Mouse (Mus musculus): ENCODE measurements at regions not wholly inside any gene's neighbourhood (a gene's known extent, or its start where the extent isn't known, plus 50 kb on each side); places are given as distances from the start of the nearest gene placed in this dataset.

DNA sequence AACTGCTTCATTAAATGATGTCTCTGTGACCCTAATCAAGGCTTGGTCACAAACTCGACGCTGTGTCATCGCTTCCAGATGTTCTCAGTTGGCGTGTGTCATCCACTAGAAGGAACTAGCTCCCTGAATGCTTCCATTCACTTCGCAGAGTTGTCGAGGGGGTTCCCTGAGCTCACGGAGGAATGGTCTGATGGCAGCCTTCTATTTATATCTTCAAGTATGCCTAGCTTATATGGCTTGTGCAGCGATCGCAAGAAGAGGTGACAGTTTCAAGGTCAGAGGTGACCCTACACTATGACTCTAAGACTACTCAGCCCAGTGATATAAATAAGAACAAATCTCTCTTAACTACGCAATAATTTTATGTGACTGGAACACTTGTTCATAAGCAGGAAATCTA lies 126.3 kb downstream of the Nr4a2 start:
- DNase-seq (ENCODE audit: low spot score): peak; percentile 18

DNA sequence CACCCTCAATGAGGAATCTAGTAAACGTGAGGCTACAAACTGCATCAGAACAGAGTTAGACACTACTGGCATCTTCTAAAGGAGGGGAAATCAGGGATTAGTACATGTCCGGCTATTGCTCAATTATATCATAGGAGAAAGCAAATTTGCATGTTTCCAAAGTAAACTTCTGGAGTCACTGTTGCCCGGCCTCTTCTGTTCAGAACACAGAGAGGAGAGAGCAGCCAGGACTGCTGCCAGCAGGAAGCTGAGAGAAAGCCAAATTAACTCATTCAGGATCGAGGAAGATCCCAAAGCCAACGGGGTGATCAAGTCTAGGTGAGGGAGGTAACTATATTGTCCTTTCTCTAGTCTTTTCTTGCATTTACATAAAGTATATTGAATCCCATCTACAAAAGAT lies 131.0 kb downstream of the Nr4a2 start:
- no peak for DNase-seq (ENCODE audit: low spot score)

DNA sequence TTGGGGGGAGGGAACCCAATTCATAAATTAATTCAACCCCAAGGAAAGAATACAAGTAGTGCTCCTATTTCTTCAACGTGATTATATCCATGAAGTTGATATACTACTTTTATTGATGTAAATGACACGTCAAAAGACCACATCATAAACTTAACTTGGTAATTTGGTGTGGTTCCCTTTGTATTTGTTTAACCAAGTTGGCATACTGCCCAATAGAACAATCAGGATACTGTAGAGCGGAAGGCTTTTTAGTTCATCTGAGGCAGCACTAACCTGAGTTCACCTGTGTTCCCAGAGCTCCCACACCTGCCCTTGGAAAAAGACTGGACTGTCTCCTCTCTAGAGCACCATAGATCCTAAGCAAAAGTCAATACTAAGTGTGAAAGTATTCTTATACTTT lies 132.0 kb downstream of the Nr4a2 start:
- no peak for DNase-seq (ENCODE audit: low spot score)

DNA sequence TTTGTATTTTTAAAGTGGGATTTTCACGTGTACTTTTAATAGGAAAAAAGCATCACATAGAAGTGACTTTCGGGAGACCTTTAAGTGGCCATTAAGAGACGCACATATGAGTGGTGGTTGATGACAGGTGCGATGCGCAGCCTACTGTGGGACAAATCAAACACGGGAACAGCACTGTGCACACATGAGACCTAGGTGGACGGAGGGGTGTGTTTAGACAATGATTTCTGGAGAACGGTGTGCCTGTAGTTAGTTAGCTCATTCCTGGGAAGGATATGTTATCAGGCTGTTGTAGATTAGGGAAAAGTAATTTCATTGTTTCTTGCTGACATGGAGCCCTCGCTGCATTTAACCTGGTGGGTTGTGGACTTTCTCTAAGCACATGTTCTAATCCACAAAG lies 133.0 kb downstream of the Nr4a2 start:
- DNase-seq (ENCODE audit: low spot score): no peak

DNA sequence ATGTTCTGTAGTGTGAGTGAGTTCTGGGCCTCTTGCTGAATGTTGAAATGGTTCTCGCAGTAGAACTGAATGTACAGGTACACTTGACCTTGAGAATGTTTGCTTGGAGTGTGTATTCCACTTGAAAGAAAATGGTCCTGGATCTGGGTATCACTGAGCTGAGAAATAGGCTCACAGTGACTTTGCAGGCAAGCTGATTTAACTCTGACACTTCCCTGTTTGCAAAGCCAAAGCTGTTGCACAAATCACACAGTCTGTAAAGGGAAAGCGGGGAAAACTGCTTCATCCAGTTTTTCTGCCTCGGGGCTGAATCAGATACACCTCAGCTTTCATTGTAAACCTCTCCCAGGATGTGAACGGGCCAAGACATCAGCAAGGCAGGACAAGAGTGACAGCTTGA lies 140.6 kb downstream of the Nr4a2 start:
- DNase-seq (ENCODE audit: low spot score): no peak

DNA sequence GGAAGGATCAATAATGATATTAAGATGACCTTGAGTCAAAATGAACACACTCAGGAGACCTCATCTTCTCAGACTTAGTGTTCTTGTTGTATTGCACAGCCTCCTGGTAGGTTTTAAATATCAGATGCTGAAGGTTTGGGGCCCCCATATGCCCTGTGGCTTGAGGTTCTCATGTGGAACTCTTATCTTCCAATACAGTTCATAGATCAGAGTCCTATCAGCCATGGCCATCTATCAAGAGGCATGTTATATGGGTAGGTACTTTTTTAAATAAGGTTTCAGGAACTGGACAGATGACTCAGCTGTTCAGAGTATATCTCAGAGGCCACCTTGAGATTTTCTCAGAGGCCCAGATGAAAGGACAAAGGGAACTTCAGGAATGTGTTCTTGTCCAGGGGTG lies 143.2 kb downstream of the Nr4a2 start:
- no peak for DNase-seq (ENCODE audit: low spot score)

DNA sequence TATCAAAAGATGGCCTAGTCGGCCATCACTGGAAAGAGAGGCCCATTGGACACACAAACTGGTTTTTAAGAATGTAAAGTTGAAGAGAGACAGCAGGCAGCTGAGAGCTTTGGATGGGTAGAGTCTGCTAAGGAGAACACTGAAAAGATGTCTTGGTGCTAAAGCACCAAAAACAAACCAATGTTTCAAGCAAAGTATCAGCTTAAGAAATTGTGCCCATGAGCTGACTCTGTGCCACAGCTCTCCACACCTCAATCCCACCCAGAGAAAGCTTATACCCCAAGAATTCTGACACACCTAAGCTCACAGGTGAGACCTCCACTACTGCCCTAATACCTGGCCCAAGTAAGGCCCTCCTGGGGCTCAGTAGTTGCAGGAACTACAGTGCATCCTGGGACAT lies 148.1 kb downstream of the Nr4a2 start:
- DNase-seq (ENCODE audit: low spot score): no peak

DNA sequence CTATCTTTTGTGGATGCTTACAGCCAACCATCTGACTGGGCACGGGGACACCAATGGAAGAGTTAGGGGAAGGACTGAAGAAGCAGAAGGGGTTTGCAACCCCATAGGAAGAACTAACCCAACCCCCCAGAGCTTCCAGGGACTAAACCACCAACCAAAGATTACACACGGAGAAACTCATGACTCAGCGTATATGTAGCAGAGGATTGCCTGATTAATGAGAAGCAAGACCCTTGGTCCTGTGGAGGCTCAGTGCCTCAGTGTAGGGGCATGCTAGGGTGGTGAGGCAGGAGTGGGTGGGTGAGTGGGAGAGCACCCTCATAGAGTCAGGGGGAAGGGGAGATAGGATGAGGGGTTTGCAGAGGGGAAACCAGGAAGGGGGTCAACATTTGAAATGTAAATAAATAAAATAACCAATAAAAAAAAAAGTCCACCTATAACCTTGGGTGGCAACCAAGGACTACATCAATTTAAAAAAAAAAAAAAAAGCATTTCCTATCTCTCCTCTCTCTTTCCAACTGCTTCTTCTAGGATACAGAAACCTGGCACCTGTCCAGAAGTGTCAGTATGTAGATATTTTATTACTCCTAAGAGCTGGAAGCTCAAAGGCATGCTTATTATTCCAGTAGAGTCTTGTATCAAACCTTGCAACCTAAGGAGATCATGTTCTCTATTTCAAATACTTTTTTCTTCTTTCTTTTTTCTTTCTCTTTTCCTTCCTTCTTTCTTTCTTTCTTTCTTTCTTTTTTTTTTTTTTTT lies 159.7 kb downstream of the Nr4a2 start:
- DNase-seq (ENCODE audit: low spot score): no peak

DNA sequence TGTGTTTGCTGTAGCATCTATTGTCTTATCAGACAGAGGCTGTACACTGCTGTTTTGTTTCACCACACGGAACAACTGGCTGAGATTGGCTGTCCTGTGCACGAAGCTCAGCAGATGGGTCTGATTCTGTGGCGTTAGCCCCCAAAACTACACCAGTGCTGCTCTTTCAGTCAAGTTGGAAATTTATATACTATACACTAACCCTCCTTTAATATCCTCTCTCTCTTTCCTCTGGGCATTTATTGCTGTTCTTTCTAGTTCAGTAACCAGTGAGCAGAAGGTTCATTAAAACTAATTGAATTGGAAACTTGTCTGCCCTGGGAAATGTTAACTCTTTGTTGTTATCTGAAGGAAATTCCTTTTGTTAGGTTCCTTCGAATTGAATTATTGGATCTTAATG lies 164.1 kb downstream of the Nr4a2 start:
- DNase-seq (ENCODE audit: low spot score): no peak

DNA sequence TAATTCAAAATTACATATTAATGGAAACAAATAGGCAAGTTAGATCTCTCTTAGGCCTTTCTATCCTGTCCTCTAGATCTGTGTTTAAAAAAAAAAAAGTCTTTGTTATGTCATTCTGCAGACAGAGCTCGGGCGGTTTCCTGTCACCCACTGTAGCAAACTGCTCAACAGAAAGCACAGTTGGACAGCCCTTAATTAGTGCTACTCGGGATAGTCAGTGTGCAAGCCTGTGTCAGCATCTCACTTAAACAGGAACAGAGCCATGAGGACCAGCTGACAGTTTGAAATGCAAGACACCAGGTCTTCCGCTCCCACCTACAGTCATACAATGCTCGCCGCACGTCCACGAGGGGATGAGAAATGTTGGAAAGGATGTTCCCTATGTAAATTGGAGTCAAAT lies 170.5 kb downstream of the Nr4a2 start:
- no peak for DNase-seq (ENCODE audit: low spot score)

DNA sequence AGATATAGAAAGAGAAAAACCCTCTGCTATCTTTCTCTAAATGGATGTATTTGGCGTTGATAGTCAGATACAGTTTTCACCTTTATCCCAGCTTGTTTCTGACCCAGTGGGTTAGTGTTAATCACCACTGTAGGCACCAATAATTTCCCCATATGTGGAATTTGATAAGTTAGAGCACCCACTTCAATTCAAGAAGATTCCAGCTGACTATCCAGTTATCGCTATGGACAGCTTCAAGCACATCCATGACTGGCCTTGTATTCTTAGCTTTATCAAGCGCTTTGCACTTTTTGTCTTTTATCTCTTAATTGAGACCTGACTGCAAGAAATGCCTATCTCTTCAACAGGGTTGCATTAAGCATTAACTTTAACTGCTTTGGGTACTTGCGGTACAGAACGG lies 211.3 kb downstream of the Nr4a2 start:
- DNase-seq (ENCODE audit: low spot score): no peak

DNA sequence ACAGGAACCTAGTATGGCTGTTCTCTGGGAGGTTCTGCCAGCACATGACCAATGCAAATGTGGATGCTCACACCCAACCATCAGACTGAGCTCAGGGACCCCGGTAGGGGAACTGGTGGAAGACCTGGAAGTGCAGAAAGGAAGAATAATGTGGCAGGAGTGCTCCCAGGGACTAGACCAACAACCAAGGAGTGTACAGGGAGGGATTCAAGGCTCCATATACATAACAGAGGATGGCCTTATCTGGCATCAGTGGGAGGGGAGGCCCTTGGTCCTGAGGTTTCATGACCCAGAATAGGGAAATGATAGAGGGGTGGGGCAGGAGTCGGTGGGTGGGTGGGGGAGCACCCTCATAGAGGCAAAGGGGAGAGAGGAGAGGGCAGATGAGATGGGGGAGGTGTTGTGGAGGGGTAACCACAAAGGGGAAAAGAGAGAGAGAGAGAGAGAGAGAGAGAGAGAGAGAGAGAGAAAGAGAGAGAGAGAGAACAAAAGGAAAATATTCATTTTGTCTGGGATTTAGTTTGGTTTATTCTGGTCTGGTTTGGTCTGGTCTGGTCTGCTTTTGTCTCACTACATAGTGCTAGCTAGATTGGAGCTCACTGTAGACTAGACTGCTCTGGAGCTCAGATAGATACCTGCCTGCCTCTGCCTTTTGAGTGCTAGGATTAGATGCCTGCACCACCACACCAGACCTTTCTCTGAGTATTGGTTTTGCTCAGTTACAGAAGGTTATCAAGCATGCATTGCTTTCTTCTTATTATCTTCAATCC lies 214.5 kb downstream of the Nr4a2 start:
- DNase-seq (ENCODE audit: low spot score): no peak

DNA sequence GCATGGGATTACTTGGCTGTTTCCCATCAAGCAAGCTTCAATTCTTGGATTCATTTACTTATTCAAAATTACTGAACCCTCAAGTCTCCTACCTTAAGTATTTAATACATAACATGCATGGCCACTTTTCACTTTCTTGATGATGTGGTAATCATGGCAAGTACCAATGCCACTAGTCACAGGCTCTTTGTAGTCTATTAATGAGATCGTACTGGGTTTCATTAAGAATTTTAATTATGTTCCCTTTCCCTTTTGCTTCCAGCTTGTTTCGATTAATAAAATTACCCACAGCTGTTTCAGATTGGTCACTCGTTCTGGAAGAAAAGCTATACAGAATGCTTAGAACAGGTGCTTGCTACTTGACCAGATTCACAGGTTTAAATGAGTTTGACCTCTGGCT lies 238.6 kb downstream of the Nr4a2 start:
- DNase-seq (ENCODE audit: low spot score): peak; percentile 38

DNA sequence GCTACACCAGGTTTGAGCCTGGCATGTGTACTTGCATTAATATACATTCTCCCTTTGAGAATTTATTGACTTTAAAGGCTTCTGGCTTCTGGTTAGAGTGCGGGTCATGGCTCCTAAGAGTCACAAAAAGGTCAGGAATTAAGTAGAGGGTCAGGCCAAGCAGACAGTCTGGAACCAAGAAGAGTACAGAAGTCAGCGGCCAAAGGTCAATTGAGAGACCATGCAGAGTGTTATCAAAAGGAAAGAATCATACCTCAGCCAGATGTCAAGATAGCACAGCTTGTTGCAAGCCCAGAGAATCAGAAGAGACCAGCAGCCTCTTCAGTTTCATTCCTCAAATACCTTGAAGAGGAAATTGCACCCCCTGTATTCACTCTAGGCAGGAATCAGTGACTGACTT lies 263.0 kb downstream of the Nr4a2 start:
- peak; percentile 41 for DNase-seq (ENCODE audit: low spot score)

DNA sequence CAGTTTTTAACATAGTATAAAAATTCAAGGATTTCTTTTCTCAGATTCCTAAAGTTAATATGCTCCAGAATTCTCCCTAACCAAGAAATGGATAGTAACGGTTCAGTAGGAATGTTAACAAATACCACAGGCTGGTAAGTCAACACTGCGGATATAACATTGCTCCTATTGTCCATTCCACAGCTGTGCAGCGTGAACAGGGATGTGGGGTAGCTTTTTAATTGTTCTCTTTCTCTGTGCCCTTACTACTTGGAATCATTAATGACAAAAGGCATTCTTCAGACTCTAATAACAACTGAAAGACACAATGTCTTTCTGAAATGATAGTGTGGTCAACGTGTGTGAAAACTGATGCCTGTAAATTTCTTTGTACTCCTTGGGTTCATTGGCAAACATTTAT lies 303.3 kb downstream of the Nr4a2 start:
- no peak for DNase-seq (ENCODE audit: low spot score)

DNA sequence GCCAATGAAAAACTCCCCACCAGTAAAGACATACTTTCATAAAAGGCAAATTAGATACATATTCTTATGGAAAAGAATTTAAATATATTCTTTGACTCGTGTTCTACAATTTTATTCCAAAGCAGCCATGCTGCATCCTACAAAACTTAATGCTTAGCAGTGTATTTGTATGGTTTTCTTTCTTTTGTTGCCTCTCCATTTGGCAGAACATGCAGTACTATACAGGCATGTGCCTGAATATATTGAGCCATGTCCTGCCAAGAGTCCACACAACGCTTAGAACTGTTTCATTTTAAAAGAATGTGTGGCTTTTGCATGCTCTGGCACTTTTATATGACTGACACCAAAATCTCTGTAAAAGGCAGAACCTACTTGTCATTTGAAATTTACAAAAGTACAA lies 339.0 kb downstream of the Nr4a2 start:
- no peak for DNase-seq (ENCODE audit: low spot score)
